Mouse (Mus musculus) 3134 (cell line): ENCODE results near the gene Slfn2.

Source experiments
- DNase-seq: peaks from one replicate; pipeline ENCODE4 v3.0.0-alpha.2; 2011; ENCODE audit warnings: low spot score; ENCODE audit not compliant: insufficient read length; ENCODE audit errors: extremely low read depth

Gene Slfn2

DNA sequence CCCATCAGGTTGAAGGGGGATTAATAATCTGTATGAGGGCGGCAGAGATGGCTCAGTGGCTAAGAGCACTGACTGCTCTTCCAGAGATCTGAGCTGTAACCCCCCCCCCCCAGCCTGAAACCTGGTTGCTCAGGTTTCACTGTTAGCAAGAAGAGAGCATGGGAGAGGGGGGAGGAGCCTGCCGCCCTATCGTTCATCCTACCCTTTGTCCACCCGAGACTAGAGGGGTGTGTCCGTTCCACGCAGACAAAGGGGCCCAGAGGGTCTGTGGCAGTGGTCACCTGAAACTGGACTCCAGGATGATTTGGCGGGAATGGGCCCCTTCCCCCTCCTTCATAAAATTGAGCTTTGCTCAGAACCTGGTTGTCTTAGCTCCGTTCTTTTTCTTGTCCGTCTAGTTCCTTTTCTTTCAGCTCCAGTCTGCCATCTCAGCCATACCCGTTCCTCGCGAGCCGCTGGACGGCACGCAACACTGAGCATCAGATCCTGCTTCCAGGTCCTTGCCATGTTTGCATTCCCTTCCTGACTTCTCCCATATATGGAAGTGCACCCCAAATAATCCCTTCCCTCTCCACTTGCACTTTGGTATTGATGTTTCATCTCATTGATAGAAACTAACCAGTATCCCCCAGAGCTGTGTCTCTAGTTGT, 5.5 kb downstream of the Slfn2 start:
- no peak for DNase-seq

DNA sequence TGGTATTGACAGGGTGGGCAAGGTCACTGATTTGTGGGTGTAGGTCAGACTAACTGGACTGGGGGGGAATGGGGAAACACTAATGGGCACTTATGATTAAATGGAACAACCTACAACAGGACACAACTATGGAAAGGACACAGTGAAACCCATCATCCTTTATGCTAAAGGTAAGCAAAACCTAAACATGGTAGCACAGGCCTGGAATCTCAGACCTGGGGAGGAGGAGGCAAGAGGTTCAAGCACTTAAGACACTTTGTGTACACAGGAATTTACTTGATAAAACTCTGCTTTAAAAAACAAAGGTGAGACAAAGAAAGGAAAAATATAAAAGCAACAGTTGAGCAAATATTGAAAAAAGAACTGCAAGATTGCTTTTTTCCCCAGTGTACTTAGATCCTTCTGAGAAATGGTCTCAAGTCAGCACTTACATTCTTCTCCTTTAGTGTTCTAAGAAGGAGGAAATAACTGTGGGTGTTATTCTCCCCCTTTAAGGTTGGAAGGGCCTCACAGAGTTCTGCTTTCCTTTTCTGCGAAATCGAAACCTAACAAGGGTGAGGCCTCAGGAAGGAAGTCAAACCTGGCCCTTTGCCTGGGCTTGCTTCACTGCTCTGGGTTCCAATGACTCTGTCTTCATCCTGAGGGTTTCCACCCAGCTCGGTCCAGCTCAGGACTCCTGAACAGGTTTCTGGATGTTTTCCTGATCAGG, 13.0 kb downstream of the Slfn2 start:
- no peak for DNase-seq

DNA sequence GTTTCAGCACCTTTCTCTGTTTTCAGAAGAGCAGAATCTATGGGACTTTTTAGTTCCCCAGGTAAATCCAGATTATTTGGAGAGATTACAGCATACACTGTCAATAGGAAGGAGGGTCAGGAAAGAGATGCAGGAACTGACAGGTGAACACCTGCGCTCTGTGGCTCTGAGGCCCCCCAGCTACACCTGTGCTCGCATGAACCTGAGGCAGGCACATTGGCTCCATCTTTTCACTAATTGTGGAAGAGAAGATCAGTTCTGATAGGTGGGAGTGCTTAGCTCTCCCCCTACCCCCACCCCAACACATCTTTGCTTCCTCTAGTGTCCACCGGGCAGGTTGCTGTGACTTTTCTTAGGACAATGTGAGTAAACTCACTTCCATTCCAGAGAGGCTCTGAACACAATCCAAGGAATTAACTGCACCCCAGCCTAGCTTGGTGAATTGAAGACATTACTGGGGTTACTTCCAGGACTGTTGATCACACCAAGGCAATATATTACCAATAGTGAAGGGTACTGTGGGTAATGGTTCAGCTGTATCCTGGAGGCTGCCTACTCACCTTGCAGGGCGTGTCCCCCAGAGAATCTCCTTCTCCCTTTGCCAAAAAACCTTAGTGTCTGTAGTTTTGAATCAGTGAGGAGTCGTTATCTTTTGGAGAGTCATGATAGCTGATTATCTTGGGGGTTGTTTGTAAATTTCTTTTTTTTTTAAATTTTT, 13.7 kb downstream of the Slfn2 start:
- DNase-seq, result no peak

DNA sequence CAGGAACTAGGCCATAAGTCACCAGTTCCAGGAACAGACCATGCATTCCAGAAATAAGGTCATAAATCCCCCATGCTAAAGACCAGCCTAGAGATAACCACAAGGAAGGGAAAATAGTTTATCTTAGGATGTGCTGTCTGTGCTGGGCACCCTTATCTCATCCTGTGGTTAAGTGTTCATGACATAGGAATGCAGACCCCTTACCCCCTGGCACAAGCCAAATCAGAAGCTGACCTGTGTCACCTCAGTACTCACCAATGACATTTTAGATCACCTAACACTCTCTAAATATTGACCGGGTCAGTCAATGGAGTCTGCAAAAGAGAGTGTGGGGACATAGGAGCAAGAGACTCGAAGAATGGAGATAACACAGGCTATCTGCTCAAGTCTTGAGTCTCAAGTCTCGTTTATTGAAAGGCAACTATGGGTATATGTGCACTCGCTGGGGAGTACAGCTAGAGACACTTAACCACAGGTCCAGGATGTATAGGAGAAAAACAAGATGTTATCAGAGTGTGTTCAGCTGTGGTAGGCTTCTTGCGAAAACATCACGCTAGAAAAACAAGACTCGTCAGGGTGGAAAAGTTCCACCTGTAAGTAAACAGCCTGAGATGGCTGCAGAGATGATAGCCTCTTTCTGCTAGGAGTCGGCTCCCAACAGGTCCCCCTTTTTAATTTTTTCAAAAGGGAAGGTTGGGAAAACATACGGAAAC, 14.7 kb downstream of the Slfn2 start:
- DNase-seq, result no peak

DNA sequence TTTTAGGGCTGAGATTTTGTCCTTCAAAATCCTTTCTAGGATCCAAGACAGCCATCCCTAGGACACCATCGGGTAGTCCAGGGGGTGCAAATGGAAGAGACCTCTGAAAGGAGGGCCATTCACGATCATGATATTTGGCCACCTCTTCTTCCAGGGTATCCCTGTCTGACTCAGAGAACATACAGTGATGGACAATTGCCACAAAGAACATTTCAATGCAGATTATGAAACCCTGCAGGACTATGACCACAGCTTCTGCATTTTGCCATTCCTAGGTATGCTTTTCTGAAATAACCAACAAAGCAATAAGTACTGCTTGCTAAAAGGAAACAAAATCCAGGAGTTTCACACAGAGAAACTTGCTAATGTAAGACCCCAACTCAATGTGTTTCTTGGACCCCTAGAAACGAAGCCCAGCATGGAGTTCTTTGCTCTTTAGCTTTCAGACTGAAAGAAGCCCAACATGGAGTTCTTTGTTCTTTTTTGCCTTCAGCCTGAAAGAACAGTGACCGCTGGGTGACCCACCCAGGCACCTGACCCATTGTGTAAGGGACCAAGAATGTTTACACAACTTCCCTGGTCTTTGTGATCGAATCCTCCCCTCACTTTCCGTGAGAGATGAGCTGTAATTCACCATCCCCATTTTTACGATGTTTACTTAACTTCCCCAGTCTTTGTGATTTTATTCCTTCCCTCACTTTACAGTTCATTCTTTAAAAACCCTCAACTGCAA, 18.0 kb downstream of the Slfn2 start:
- DNase-seq, result no peak

DNA sequence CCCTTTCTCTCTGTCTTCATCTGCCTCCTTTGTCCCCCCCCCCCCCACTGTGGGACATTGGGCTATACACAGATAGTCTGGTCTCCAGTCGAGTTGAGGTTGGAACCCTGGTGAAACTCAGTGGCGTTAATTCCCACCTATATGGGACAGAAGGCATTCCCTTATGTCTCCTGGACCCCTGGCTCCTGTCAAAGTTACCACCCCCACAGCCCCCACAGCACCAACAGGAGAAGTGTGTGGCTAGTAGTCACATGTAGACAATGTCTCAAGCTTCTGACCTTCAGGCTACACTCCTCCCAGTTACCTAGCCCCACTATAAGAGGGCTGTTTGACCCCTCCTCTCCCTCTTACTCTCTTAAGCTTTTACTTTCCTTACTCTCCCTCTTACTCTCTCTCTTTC, 19.2 kb downstream of the Slfn2 start:
- DNase-seq, result no peak

DNA sequence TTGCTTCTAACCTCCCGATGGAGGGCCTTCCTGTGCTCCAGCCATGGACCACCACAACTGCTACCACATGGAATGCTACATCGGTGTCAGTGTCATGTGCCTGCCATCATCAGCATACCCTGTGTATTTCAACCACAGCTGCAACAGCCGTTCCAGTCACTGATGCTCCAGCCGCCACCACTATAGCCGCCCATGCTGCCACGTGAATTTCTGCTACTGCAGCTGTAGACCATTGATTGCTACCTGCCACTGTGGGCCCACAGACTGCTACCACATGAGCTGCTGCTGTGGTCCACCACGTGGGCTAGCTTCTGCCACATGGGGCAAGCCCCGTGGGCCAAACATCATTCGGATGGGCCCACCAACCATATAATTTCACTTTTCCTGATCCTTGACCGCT, 19.8 kb downstream of the Slfn2 start:
- no peak for DNase-seq

DNA sequence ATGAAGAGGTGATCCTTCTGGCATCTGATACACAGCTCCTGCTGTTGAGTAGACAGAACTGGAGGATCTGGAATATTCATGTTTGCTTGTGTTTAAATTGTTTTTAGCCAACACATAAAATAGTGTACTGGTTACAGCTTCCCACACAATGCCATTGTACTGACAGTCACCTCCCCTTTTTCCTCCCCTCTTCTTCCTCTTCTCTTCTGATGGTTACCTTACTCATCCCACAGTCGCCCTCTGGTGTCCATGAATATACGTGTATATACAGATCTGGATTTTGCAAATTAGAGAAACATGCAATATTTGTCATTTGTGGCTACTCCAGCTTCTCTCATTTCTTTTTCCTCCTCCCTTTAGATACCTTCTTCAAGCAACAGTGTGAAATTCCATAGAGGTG, 50.2 kb downstream of the Slfn2 start:
- DNase-seq, result no peak

DNA sequence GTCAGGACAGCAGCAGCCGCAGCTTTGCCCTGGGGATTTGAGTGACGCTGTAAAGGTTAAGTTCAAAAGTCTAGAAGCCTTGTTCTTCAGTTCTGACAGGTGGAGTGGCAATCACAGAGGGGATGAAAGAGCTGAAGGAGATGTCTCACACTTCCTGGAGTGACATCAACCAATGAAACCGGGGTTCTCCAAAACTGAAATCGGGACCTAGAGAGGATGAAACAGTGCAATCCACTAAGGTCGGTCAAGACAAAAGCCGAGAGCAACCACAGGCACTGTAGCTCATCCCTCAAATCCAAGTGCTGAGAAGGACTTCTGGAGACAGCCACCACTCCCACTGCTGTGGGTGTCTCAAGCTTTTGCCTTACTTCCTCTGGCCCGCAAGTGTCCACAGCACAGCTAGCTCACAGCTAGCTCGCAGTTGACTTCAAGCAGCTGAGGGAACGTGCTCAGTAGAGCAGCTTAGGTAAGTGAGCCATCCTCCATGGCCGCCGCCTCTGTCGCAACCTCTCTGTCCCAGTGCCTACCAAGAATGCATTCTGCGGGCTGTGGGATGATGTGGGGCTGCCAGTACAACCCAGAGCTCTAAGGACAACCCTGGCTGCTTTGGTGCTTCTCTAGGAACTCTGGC, 51.8 kb downstream of the Slfn2 start, which contains the start of gene Slfn1:
Gene Slfn1 (plus strand): TSS at position 253 of the 631 bp plus-strand sequence.
- no peak for DNase-seq

DNA sequence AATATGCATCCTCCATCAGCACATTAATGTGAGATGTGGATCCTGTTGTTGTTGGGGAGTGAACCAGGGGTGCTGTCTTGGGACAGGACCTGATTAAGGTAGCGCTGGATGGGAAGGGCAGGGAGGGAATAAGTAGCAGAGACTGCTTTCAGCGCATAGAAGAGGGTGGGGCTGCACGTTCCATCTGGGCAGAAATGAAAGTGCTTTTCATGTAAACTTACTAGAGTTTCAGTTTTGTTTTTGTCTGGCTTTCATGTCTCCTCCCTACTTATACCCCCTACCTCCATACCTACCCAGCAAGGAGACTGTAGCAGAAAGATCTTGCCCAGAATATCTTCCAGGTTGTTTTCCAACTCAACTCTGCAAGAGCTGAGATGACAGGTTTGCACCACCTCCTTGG, 53.1 kb downstream of the Slfn2 start:
- DNase-seq, result no peak
